Mouse (Mus musculus) left cerebral cortex, adult 18-20 months (tissue): ENCODE measurements around the gene Spata2. TPM values are rescaled to one million over a fixed set of nuclear protein-coding genes. Genes with fewer than 3 reads are reported as not detected.

ENCODE experiments used
- DNase-seq, 2 experiments: peaks; one replicate each; pipeline ENCODE4 v3.0.0; 2021 to 2022; ENCODE audit warnings: low spot score in 2 of 2, mixed read lengths in 1 of 2
- total RNA-seq, 2 experiments: library from RNA; stranded (reverse); gene quantifications; 2 replicates each; pipeline ENCODE4 v1.2.3; 2021

The Spata2 gene
- total RNA-seq, 2 experiments from 2014 or later = 76.0 to 84.0 TPM

- DNase-seq = no peak
These were observed 19.7 kb upstream of the Spata2 start for GRCm38 (mm10) chr2:167512365-167512764.

GRCm38 (mm10) chr2:167510485-167510884, 17.8 kb upstream of the Spata2 start:
- DNase-seq = no peak

GRCm38 (mm10) chr2:167508569-167508968, 15.9 kb upstream of the Spata2 start:
- no peak for DNase-seq

GRCm38 (mm10) chr2:167507719-167508385, 15.2 kb upstream of the Spata2 start:
- no peak for DNase-seq

- no peak for DNase-seq
These were observed 14.0 kb upstream of the Spata2 start for GRCm38 (mm10) chr2:167506546-167507260.

GRCm38 (mm10) chr2:167505127-167505526, 12.4 kb upstream of the Spata2 start:
- no peak for DNase-seq

- DNase-seq = peak in 1 of 2 experiments; percentile 42
These were observed 11.2 kb upstream of the Spata2 start for GRCm38 (mm10) chr2:167503896-167504349.

GRCm38 (mm10) chr2:167503253-167503895, 10.7 kb upstream of the Spata2 start:
- peak; percentile 85 to 93 for DNase-seq

GRCm38 (mm10) chr2:167502554-167503252, 10.0 kb upstream of the Spata2 start:
- no peak for DNase-seq

GRCm38 (mm10) chr2:167497272-167497671, 4.6 kb upstream of the Spata2 start:
- no peak for DNase-seq

GRCm38 (mm10) chr2:167496437-167496836, 3.8 kb upstream of the Spata2 start:
- DNase-seq = peak in 1 of 2 experiments; percentile 53

GRCm38 (mm10) chr2:167491757-167492708, 654 bp downstream of the Spata2 start, which contains the start of gene Rnf114:
Gene Rnf114, plus strand, starts transcription at chr2:167492645.
- DNase-seq = no peak

- DNase-seq = peak; percentile 47 to 65
These were observed 1.7 kb downstream of the Spata2 start for GRCm38 (mm10) chr2:167490813-167491525.

GRCm38 (mm10) chr2:167487994-167488393, 4.7 kb downstream of the Spata2 start:
- DNase-seq = no peak

GRCm38 (mm10) chr2:167487551-167487950, 5.1 kb downstream of the Spata2 start:
- DNase-seq = no peak

- DNase-seq = no peak
These were observed 6.1 kb downstream of the Spata2 start for GRCm38 (mm10) chr2:167486573-167486972.

GRCm38 (mm10) chr2:167485501-167486377, 6.9 kb downstream of the Spata2 start:
- no peak for DNase-seq

GRCm38 (mm10) chr2:167484932-167485331, 7.8 kb downstream of the Spata2 start:
- DNase-seq = no peak
